Mouse (Mus musculus) liver, adult 2 months (tissue): ENCODE data around the gene Mllt11. TPM values are rescaled to one million over a fixed set of nuclear protein-coding genes. Genes with fewer than 3 reads are reported as not detected.
A peak's percentile ranks its signal among the peaks of the same experiment; 100 is the strongest.

Experiments
- DNase-seq: peaks from one replicate; pipeline ENCODE4 v3.0.0-alpha.2; 2011; ENCODE audit warnings: low read depth, low spot score; ENCODE audit errors: extremely low read depth
- H3K27ac ChIP-seq: fragments of 200-500 bp; replicated peaks from 2 replicates; pipeline ENCODE4 v1.5.1; 2012; ENCODE audit warnings: low read depth, mild to moderate bottlenecking, control low read depth, inconsistent platforms, low read length; ENCODE audit not compliant: insufficient read depth
- H3K27me3 ChIP-seq: fragments of 200-500 bp; 2 replicates; pipeline ENCODE4 v1.6.1; 2012; ENCODE audit warnings: mild to moderate bottlenecking, moderate library complexity, low read length, inconsistent platforms; ENCODE audit not compliant: control insufficient read depth, insufficient read depth
- H3K36me3 ChIP-seq: fragments of 200-500 bp; 2 replicates; pipeline ENCODE4 v1.6.1; 2012; ENCODE audit warnings: low read length, inconsistent platforms; ENCODE audit not compliant: control insufficient read depth, insufficient read depth
- H3K4me1 ChIP-seq: fragments of 200-500 bp; 2 replicates; pipeline ENCODE4 v1.6.1; 2011; ENCODE audit warnings: low read length; ENCODE audit not compliant: control insufficient read depth, insufficient read depth
- H3K4me3 ChIP-seq: fragments of 200-500 bp; 2 replicates; pipeline ENCODE4 v1.5.1; 2011; ENCODE audit warnings: low read depth, mild to moderate bottlenecking, control low read depth, low read length, moderate library complexity; ENCODE audit not compliant: insufficient read depth
- H3K79me2 ChIP-seq: fragments of 200-500 bp; 2 replicates; pipeline ENCODE4 v1.6.1; 2012; ENCODE audit warnings: inconsistent platforms, mild to moderate bottlenecking, low read length, moderate library complexity; ENCODE audit not compliant: control insufficient read depth, insufficient read depth
- H3K9ac ChIP-seq: fragments of 200-500 bp; 2 replicates; pipeline ENCODE4 v1.6.1; 2012; ENCODE audit warnings: low read depth, mild to moderate bottlenecking, control low read depth, inconsistent platforms, low read length
- CTCF ChIP-seq: fragments of 200-500 bp; IDR thresholded peaks from 2 replicates; pipeline ENCODE4 v1.5.1; 2011; ENCODE audit warnings: low read depth, low read length, control low read depth
- POLR2A ChIP-seq: fragments of 200-500 bp; IDR thresholded peaks from 2 replicates; pipeline ENCODE4 v1.6.1; 2011; ENCODE audit warnings: low read length, control low read depth; ENCODE audit not compliant: insufficient read depth; ENCODE audit errors: extremely low read depth
- WGBS: fragments of 180-500 bp; shearing (Covaris S2); methylation state at CpG from one replicate; pipeline ENCODE4 v1.1.7; 2018; 5-methylcytosine and 5-hydroxymethylcytosine counted together
- polyA plus RNA-seq: library from polyadenylated mRNA; depleted of rRNA; stranded (reverse); fragments of >200 nt; gene quantifications from 2 replicates; pipeline ENCODE4 v1.2.3, GENCODE M21; 2012
- total RNA-seq: library from RNA; depleted of rRNA; stranded (reverse); fragments of >200 nt; gene quantifications from 2 replicates; pipeline ENCODE4 v1.2.3, GENCODE M21; 2014

Mllt11 gene
- total and polyA plus RNA-seq, 2 experiments = 0.83 to 1.4 TPM

- Histone ChIP-seq H3K9ac (no peak overlapping the region), H3K4me1 (peaks cover 3% of the 10 kb centered on the region), H3K36me3 (peaks cover 12% of the 10 kb centered on the region; the same call in 1 of the 2 replicates), H3K27ac (no peak overlapping the region), H3K27me3 (no peaks in the 10 kb centered on the region), H3K4me3 (no peak overlapping the region), H3K79me2 (peaks cover 9% of the 10 kb centered on the region; the same call in 1 of the 2 replicates)
- no peak for DNase-seq
- 78% methylated on average over 7 of the region's 7 CpGs for WGBS
- TF ChIP-seq CTCF = no peak
- no peak for TF ChIP-seq POLR2A
Measured at GRCm38 (mm10) chr3:95232771-95233170, 800 bp upstream of the Mllt11 start.

- Histone ChIP-seq H3K4me3 (no peak overlapping the region), H3K79me2 (peaks cover 9% of the 10 kb centered on the region; the same call in 1 of the 2 replicates), H3K36me3 (peaks cover 12% of the 10 kb centered on the region; the same call in 1 of the 2 replicates), H3K27me3 (no peaks in the 10 kb centered on the region), H3K4me1 (peaks cover 3% of the 10 kb centered on the region), H3K27ac (peak overlapping the region; percentile 78), H3K9ac (peak overlapping the region; percentile 45)
- TF ChIP-seq CTCF (no peak), POLR2A (no peak)
- no peak for DNase-seq
- 69% methylated on average over 8 of the region's 8 CpGs for WGBS
Measured at GRCm38 (mm10) chr3:95230495-95231297, 1.3 kb downstream of the Mllt11 start.

- Histone ChIP-seq H3K79me2 (peaks cover 9% of the 10 kb centered on the region; the same call in 1 of the 2 replicates), H3K36me3 (peaks cover 12% of the 10 kb centered on the region; the same call in 1 of the 2 replicates), H3K4me3 (peak overlapping the region; percentile 74), H3K9ac (peak overlapping the region; percentile 90), H3K27ac (peak overlapping the region; percentile 78), H3K27me3 (no peaks in the 10 kb centered on the region), H3K4me1 (peaks cover 3% of the 10 kb centered on the region)
- DNase-seq = no peak
- TF ChIP-seq POLR2A (no peak), CTCF (no peak)
- 41% methylated on average over 13 of the region's 13 CpGs for WGBS
Measured at GRCm38 (mm10) chr3:95229781-95230494, 2.0 kb downstream of the Mllt11 start.

- Histone ChIP-seq H3K27me3 (no peaks in the 10 kb centered on the region), H3K36me3 (peaks cover 10% of the 10 kb centered on the region; the same call in 1 of the 2 replicates), H3K4me1 (peaks cover 3% of the 10 kb centered on the region), H3K9ac (peak overlapping the region; percentile 90), H3K4me3 (peak overlapping the region; percentile 74), H3K79me2 (peaks cover 9% of the 10 kb centered on the region; the same call in 1 of the 2 replicates), H3K27ac (peak overlapping the region; percentile 36)
- TF ChIP-seq POLR2A (no peak), CTCF (no peak)
- DNase-seq = no peak
- 3% methylated on average over 43 of the region's 43 CpGs for WGBS
Measured at GRCm38 (mm10) chr3:95228894-95229780, 2.8 kb downstream of the Mllt11 start.

GRCm38 (mm10) chr3:95228148-95228893, 3.6 kb downstream of the Mllt11 start, which contains the start of gene Cdc42se1:
Cdc42se1 (plus strand) TSS chr3:95228732.
- Histone ChIP-seq H3K27ac (peak within 1 kb of the TSS; percentile 74), H3K4me3 (peak within 1 kb of the TSS; percentile 74), H3K9ac (peak within 1 kb of the TSS; percentile 90), H3K79me2 (peaks cover 9% of the 10 kb centered on the region; the same call in 1 of the 2 replicates), H3K27me3 (no peaks in the 10 kb centered on the region), H3K4me1 (peaks cover 3% of the 10 kb centered on the region), H3K36me3 (peaks cover 3% of the 10 kb centered on the region; the same call in 1 of the 2 replicates)
- DNase-seq = peak; percentile 66
- WGBS = under 1% methylated on average over 64 of the region's 64 CpGs
- TF ChIP-seq CTCF (no peak), POLR2A (peak; percentile 65)
